Mouse (Mus musculus) liver, postnatal 0 days (tissue): ENCODE measurements at regions not wholly inside any gene's neighbourhood (a gene's known extent, or its start where the extent isn't known, plus 50 kb on each side); places are given as distances from the start of the nearest gene placed in this dataset.

Experiments used
- CTCF ChIP-seq: sonication (generic); IDR thresholded peaks from 2 replicates; pipeline ENCODE4 v1.5.1; 2016; ENCODE audit warnings: antibody characterized with exemption, low read depth
- EP300 ChIP-seq: IDR thresholded peaks from 2 replicates; pipeline ENCODE4 v1.6.1; 2016; ENCODE audit warnings: antibody characterized with exemption, low read depth, mild to moderate bottlenecking

DNA sequence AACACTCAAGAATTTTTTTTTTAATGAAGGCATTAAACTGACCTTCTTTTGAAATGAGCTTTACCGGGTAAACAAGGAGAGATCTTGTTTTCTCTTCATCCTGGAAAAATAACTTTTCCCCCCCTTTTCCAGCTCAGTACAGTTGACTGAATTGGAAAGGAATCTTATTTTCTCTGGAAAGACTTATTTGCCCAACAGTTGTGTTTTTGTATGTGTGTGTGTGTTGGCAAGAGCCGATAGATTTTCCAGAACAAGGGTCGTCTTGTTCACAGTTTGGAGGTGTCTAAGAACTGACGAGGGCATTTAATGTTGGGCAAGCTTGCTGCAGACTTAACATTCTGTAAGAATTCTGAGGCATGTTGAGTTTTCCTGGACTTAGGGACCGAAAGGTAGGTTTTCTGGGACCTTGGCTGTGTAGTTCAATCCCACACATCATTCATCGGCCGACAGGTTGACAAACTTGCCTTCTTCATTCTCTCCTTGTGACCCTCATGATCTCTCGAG, 237.6 kb upstream of the Ccdc122 start:
- TF ChIP-seq CTCF: no peak
- TF ChIP-seq EP300: no peak
